Mouse (Mus musculus): ENCODE data around the gene Spag9. TPM values are rescaled to one million over a fixed set of nuclear protein-coding genes. Genes with fewer than 3 reads are reported as not detected.
A peak's percentile ranks its signal among the peaks of the same experiment; 100 is the strongest.

The Spag9 gene
- 0.17 and 0.21 TPM in 2 replicates for polyA plus RNA-seq (2012)

- peaks cover 6% of the 10 kb centered on the region for H3K36me3 ChIP-seq (ENCODE audit: control insufficient read depth)
- H3K9me3 ChIP-seq (ENCODE audit: control insufficient read depth, low read length): no peaks in the 10 kb centered on the region
- no peak for TF ChIP-seq TAL1 (IDR thresholded peaks at IDR 0.05; ENCODE audit: low read length)
- TF ChIP-seq GATA1 (IDR thresholded peaks at IDR 0.05; ENCODE audit: low read length): no peak
- no peaks in the 10 kb centered on the region for H3K27me3 ChIP-seq (ENCODE audit: control insufficient read depth)
- H3K4me3 ChIP-seq (replicated peaks): peak within 1 kb of the TSS; percentile 90
- peaks cover 46% of the 10 kb centered on the region for H3K4me1 ChIP-seq (ENCODE audit: control insufficient read depth)
Measured at GRCm38 (mm10) chr11:93995720-93996305, at the start of gene Spag9. Gene Spag9 (plus strand): TSS chr11:93996091.

DNA sequence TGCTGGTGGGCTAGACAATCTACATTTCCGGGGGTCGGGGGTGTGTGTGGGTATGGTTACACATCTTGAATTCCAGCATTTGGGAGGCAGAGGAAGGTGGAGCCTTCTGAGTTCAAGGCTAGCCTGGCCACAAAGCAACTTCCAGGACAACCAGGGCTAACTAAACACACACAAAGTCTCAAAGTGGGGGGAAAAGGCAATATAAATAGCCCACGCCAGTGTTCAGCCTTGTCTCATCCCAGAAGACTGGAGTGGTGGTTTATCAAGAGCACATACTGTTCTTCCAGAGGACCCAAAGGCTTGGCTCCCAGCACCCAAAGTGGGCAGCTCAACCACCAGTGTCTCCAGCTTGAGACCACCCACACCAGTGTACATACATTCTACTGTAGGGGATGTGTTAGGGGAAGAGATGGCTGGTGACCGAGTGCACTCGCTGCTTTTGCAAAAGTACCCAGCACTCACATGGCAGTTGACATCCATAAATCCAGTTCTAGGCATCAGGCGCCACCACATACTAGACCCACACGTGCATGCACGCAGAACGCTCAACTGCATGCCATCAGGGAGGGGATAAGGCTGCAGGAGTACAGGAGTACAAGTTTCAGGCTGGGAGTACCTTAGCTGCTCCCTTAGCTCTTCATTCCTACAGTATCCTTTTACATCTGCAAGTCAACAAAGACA is 46.9 kb upstream of the Spag9 start:
- peaks cover 13% of the 10 kb centered on the region for H3K36me3 ChIP-seq (ENCODE audit: control insufficient read depth)
- H3K4me3 ChIP-seq (replicated peaks): no peak overlapping the region
- TF ChIP-seq GATA1 (IDR thresholded peaks at IDR 0.05; ENCODE audit: low read length) (no peak), TAL1 (IDR thresholded peaks at IDR 0.05; ENCODE audit: low read length) (no peak)
- no peaks in the 10 kb centered on the region for H3K9me3 ChIP-seq (ENCODE audit: control insufficient read depth, low read length)
- no peaks in the 10 kb centered on the region for H3K4me1 ChIP-seq (ENCODE audit: control insufficient read depth)
- H3K27me3 ChIP-seq (ENCODE audit: control insufficient read depth): no peaks in the 10 kb centered on the region

- H3K4me3 ChIP-seq (replicated peaks): no peak overlapping the region
- peaks cover 13% of the 10 kb centered on the region for H3K36me3 ChIP-seq (ENCODE audit: control insufficient read depth)
- no peaks in the 10 kb centered on the region for H3K9me3 ChIP-seq (ENCODE audit: control insufficient read depth, low read length)
- H3K4me1 ChIP-seq (ENCODE audit: control insufficient read depth): peaks cover 4% of the 10 kb centered on the region
- TF ChIP-seq GATA1 (IDR thresholded peaks at IDR 0.05; ENCODE audit: low read length) (no peak), TAL1 (IDR thresholded peaks at IDR 0.05; ENCODE audit: low read length) (no peak)
- peaks cover 4% of the 10 kb centered on the region for H3K27me3 ChIP-seq (ENCODE audit: control insufficient read depth)
Measured at GRCm38 (mm10) chr11:93950045-93950444, 45.8 kb upstream of the Spag9 start.

DNA sequence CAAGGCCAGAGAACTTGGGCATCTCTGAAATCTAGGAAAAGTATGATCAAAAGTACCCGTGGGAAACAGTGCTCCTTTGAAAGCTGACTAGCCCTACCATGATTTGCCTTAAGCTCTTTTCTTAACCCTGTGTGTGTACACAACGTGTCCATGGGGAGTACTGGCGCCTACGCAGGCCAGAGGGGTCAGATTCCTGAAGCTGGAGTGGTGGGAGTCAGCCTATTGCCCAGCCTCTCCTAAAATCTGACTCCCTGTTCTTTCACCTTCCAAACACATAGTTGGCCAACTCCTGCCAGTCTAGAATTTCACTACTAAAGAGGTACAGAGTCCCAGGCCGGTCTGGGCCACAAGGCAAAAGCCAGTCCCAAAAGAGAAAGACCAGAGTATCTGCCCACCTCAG is 43.5 kb upstream of the Spag9 start:
- Histone ChIP-seq H3K36me3 (ENCODE audit: control insufficient read depth) (peaks cover 13% of the 10 kb centered on the region), H3K4me1 (ENCODE audit: control insufficient read depth) (peaks cover 26% of the 10 kb centered on the region), H3K4me3 (replicated peaks) (no peak overlapping the region), H3K9me3 (ENCODE audit: control insufficient read depth, low read length) (no peaks in the 10 kb centered on the region), H3K27me3 (ENCODE audit: control insufficient read depth) (peaks cover 7% of the 10 kb centered on the region)
- TF ChIP-seq GATA1 (IDR thresholded peaks at IDR 0.05; ENCODE audit: low read length): no peak
- TF ChIP-seq TAL1 (IDR thresholded peaks at IDR 0.05; ENCODE audit: low read length): no peak

- peaks cover 28% of the 10 kb centered on the region for H3K4me1 ChIP-seq (ENCODE audit: control insufficient read depth)
- H3K36me3 ChIP-seq (ENCODE audit: control insufficient read depth): peaks cover 26% of the 10 kb centered on the region
Measured at GRCm38 (mm10) chr11:93954738-93955255, 41.1 kb upstream of the Spag9 start.

DNA sequence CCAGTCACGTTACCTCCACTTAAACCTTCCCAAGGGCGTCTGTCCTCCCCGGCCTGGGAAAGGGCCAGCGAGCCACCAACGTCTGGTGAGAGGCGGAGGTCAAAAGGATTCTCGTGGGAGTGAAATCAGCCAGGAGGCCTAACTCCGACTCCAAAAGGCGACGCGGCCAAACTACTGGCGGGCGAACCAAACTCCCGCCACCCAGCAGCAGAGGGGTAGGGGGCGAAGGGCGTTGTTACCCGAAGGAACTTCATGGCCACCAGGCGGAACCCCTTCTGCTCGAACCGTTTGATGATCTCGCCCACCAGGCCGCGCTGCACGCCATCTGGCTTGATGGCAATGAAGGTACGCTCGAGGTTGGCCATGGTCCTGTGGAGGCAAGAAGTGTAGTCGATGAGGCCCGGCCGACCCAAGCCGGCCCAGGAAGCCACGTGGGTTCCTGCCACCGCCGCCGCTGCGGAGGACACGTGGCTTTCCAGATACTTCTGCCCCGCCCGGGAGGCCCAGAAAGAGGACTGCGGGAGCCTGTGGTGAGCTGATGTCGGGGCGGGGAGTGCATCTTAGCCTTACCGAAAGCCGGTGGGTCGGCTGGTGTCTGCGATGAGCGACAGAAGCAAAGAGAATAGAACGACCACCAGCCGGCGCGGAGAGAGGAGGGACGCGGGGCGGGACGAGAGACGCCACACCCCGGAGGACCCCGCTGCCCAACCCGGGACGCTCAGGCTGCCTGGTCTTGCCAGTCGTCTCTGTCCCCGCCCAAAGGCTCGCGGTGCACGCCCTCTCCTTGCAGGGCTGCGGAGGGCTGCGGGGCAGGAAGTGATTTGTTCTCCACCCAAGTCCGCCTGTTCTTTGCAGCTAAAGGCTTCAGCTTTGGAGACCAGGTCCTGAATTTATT is 40.4 kb upstream of the Spag9 start:
- H3K4me3 ChIP-seq (replicated peaks): peak overlapping the region; percentile 69
- H3K36me3 ChIP-seq (ENCODE audit: control insufficient read depth): peaks cover 31% of the 10 kb centered on the region
- H3K4me1 ChIP-seq (ENCODE audit: control insufficient read depth): peaks cover 28% of the 10 kb centered on the region
- no peak for TF ChIP-seq GATA1 (IDR thresholded peaks at IDR 0.05; ENCODE audit: low read length)
- no peak for TF ChIP-seq TAL1 (IDR thresholded peaks at IDR 0.05; ENCODE audit: low read length)
- H3K27me3 ChIP-seq (ENCODE audit: control insufficient read depth): peaks cover 7% of the 10 kb centered on the region
- no peaks in the 10 kb centered on the region for H3K9me3 ChIP-seq (ENCODE audit: control insufficient read depth, low read length)

More at GRCm38 (mm10) chr11:93954738-93955255, 41.1 kb upstream of the Spag9 start:
- H3K4me3 ChIP-seq (replicated peaks): peak overlapping the region; percentile 69
- no peak for TF ChIP-seq GATA1 (IDR thresholded peaks at IDR 0.05; ENCODE audit: low read length)
- no peak for TF ChIP-seq TAL1 (IDR thresholded peaks at IDR 0.05; ENCODE audit: low read length)
- H3K27me3 ChIP-seq (ENCODE audit: control insufficient read depth): peaks cover 7% of the 10 kb centered on the region
- H3K9me3 ChIP-seq (ENCODE audit: control insufficient read depth, low read length): no peaks in the 10 kb centered on the region

GRCm38 (mm10) chr11:93956159-93956558 is 39.7 kb upstream of the Spag9 start, which contains the start of gene Nme2:
Gene Nme2 (minus strand): TSS chr11:93956259.
- peaks cover 37% of the 10 kb centered on the region for H3K36me3 ChIP-seq (ENCODE audit: control insufficient read depth)
- TF ChIP-seq TAL1 (IDR thresholded peaks at IDR 0.05; ENCODE audit: low read length): no peak
- TF ChIP-seq GATA1 (IDR thresholded peaks at IDR 0.05; ENCODE audit: low read length): no peak
- peaks cover 7% of the 10 kb centered on the region for H3K27me3 ChIP-seq (ENCODE audit: control insufficient read depth)
- H3K9me3 ChIP-seq (ENCODE audit: control insufficient read depth, low read length): no peaks in the 10 kb centered on the region
- H3K4me3 ChIP-seq (replicated peaks): peak within 1 kb of the TSS; percentile 69
- H3K4me1 ChIP-seq (ENCODE audit: control insufficient read depth): peaks cover 28% of the 10 kb centered on the region

DNA sequence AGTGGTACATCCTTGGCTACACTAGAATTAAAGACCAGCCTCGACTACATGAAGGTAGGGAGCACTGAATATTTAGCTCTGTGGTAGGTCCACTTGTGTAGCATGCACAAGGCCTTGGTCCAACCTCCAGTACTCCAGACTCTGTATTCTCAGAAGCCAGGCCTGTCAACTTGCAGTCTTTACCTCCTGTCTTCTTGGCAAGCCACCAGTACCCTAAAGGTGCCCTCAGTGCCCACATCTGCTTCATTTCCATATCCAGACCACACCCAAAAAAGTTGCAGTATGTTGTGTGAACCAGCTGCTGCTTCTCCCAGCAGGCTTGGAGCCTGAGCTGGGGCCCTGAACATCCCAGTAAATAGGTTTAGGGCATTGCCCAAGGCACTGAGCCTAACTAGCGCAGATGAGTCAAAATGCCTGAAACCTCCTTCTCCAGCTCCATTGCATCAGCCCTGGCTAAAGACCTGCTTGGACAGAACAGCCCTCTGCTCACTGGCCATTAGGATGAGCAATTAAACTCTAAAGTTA is 38.8 kb upstream of the Spag9 start:
- H3K36me3 ChIP-seq (ENCODE audit: control insufficient read depth): peaks cover 44% of the 10 kb centered on the region

More for the DNA sequence above, 38.8 kb upstream of the Spag9 start:
- Histone ChIP-seq H3K4me1 (ENCODE audit: control insufficient read depth) (peaks cover 28% of the 10 kb centered on the region), H3K27me3 (ENCODE audit: control insufficient read depth) (peaks cover 7% of the 10 kb centered on the region), H3K4me3 (replicated peaks) (no peak overlapping the region), H3K9me3 (ENCODE audit: control insufficient read depth, low read length) (no peaks in the 10 kb centered on the region)
- no peak for TF ChIP-seq GATA1 (IDR thresholded peaks at IDR 0.05; ENCODE audit: low read length)
- TF ChIP-seq TAL1 (IDR thresholded peaks at IDR 0.05; ENCODE audit: low read length): no peak

All from erythroblast, embryonic 14.5 days (primary cell).